Mouse (Mus musculus): ENCODE measurements around the gene Olfr992.
"Not testable (repeated sequence)": the region's sequence is repeated elsewhere in the genome, so short reads cannot be mapped to it uniquely, and the experiment has no call there.

The Olfr992 gene

DNA sequence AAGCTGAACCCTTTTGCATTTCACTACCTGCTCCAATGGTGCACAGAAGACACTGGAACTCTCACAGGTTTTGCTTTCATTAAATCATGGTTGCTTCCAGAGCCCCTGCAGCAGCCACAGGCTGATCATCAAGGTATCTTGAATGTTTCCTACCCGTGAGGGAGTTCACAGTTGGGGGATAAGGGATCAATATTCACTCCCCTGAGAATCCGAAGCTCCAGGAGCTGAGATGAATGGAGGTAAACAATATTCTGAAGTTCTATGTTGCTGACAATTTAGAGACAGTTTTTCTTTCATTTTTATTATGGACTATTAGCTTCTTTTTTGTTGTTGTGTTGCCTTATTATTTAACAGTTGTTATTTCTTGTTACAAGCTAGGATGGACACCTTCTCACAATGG, at the start of gene Olfr992:
Gene Olfr992, minus strand, starts transcription at position 101 of the 400 bp plus-strand sequence.
- in situ Hi-C loops (cut with MboI, MseI) = no loop called here

DNA sequence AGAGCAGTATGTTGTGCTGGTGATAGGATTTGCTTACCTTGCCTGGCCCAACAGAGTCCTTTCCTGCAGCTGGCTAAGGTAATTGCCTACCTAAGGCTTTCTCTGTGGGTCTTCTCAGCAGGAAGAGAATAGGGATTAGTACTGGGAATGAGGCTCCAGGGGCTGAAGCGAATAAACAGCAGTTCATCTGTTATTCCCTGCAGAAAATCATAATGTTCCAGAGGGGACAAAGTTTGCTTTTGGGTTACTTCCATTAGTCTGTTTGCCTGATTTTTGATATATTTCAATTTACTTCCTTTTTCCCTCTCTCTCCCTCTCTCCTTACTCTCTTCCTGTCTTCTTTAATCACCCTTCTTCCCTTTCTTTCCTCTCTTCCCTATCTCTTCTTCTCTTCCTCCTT, 34.3 kb upstream of the Olfr992 start, which contains the start of gene Olfr995:
Gene Olfr995, minus strand, starts transcription at position 101 of the 400 bp plus-strand sequence.
- in situ Hi-C loops (cut with MboI, MseI) = no loop called here

DNA sequence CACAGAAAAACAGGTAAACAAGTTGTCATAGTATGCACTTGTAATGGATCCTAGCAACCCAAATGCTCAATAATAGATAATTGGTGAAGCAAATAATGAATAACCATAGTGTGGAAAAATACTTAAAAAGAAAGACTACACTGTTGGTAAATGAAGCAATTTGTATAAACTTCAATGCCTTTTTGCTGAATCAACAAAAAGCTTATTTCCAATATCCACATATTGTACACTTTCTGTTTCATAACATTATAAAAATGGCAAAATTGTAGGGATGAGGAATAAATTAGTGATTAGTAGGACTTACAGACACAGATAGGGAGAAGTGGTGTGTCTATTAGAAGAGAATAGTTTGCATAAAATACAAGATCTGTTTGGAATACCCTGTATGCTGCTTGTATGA, 33.3 kb upstream of the Olfr992 start:
- in situ Hi-C loops (cut with MboI, MseI) = no loop called here

- in situ Hi-C loops (cut with MboI, MseI) = no loop called here
Measured at GRCm38 (mm10) chr2:85436351-85436750, 27.1 kb upstream of the Olfr992 start, which contains the start of gene Olfr994. Gene Olfr994, minus strand, starts transcription at chr2:85436451.

GRCm38 (mm10) chr2:85425893-85426292, 16.6 kb upstream of the Olfr992 start:
- in situ Hi-C loops (cut with MboI, MseI) = no loop called here

DNA sequence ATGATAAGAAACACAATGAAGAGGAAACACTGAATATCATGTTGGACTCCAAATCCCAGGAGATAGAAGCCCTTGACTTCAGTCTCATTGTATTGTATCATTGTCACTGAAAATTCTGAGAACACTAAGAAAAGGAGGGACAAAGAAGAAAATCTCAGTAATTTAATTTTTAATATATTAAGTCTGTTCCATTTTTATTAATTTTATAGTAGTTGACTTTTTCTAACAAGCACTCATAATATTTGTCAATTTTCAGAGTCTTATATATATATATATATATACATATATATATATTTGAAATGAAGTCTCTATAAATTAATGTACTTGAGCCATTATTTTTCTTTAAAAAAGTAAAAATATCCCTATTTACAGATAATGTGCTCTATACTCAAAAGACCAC, 5.5 kb upstream of the Olfr992 start, which contains the start of gene Olfr993:
Gene Olfr993, minus strand, starts transcription at position 101 of the 400 bp plus-strand sequence.
- in situ Hi-C loops (cut with MboI, MseI) = no loop called here

GRCm38 (mm10) chr2:85363127-85363526, 46.1 kb downstream of the Olfr992 start, which contains the start of gene Olfr988:
Gene Olfr988, minus strand, starts transcription at chr2:85363227.
- in situ Hi-C loops (cut with MboI, MseI) = not testable (repeated sequence)

Measured in T-helper 17 cell (primary cell).